Mouse (Mus musculus) testis, adult 2 months (tissue): ENCODE results near the gene Spcs3.

Experiments
- CTCF ChIP-seq: fragments of 200-500 bp; IDR thresholded peaks from 2 replicates; pipeline ENCODE4 v1.5.1; 2012; ENCODE audit warnings: low read depth, mild to moderate bottlenecking, inconsistent platforms, low read length, moderate library complexity; ENCODE audit not compliant: control insufficient read depth, insufficient read depth, insufficient replicate concordance
- POLR2A ChIP-seq: fragments of 200-500 bp; IDR thresholded peaks from 2 replicates; pipeline ENCODE4 v1.6.1; 2012; ENCODE audit warnings: low read depth, mild to moderate bottlenecking, inconsistent platforms, low read length, moderate library complexity; ENCODE audit not compliant: control insufficient read depth

- TF ChIP-seq CTCF: no peak
- TF ChIP-seq POLR2A: no peak
Measured at GRCm38 (mm10) chr8:54493915-54494314, 35.9 kb downstream of the Spcs3 start.
